Mouse (Mus musculus) adrenal gland, adult 8-10 months (tissue): Measurements from ENCODE around the gene Galnt14. TPM values are rescaled to one million over a fixed set of nuclear protein-coding genes. Genes with fewer than 3 reads are reported as not detected.

ENCODE experiments used
- DNase-seq: peaks from one replicate; pipeline ENCODE4 v3.0.0; 2022
- total RNA-seq, 4 experiments: library from RNA; stranded (reverse); gene quantifications; 2 replicates each; pipeline ENCODE4 v1.2.4; 2022

The Galnt14 gene
- total RNA-seq, 4 experiments from 2014 or later = 2.0 to 6.9 (median 4.1) TPM

DNA sequence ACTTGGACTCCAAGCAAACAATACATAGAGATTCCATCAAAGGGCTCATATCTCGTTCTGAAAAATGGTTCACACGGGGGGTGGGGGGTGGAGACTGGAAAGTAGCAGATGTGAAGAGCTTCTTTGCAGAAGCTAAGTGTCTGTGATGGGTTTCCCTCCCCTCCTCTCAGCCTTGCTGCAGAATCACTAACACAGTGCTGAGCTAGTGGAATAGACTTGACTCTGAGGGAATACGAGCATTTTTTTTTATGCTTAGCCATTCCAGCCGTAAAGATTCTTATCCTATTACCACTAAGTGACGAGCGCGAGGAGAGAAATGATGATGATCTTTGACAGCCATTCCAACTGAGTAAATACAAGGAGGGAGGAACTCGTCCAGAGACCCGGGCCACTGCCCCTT lies 142.0 kb downstream of the Galnt14 start:
- DNase-seq = no peak

DNA sequence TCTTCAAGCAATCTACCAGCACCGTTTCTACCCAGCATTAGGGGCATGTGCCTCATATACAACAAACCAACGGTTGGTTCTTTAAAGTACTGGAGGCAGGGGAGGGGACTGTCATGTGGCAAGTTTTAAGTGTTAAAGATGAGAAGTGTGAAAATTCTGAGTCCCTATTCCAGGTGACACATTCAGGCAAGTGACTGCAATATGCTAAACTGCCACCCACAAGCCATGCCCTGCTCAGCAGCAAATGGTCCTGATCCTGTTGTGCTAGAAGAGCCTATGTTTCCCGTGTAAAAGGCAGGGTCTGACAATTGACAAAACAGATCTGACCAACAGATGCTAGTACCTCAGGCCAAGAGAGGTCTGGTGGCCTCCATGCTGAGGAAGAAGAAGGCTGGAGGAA lies 149.1 kb downstream of the Galnt14 start:
- DNase-seq = no peak

DNA sequence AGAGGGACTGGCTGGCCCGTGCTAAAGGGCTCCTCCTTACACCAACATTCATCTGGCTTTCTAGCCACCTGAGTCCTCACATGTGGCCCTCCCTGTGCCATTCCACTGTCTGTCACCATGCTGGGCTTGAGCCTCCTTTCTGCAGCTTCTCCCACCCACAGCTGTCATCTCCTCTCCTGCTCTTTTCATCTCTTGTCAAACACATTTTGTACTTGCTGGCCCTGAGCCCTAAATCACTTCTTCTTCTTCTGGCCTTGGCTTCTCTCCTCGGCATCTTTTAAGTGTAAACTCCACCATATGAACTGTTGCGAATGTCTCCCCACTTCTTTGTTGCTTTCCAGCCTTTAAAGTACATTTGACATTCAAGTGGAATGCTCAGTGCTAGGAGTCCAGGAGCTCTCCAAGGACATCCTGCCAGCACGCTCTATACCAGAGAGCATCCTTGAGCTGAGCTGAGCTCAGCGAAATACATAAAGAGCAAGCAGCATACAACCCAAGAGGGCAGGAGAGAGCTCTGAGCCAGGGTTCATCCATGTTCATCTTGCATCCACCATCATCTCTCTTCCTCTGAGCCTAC lies 150.0 kb downstream of the Galnt14 start:
- DNase-seq = no peak

DNA sequence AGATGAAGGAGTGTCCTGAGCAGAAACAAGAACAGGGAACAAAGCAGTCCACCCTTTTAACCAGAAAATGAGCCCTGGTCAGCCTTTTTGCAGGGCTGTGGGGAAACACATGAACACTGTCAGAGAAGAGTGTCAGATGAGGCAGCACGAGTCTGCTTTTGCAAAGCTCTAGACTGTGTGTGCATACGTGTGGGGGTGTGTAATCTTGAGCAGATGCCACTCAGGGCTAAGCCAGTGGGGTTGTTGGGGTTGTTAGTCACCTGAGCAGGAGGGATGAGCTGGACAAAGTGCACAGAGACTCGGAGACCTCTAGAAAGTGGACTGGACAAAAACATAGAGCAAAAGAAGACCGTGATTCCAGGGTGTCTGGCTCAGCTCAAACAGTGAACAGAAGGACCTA lies 150.8 kb downstream of the Galnt14 start:
- no peak for DNase-seq

DNA sequence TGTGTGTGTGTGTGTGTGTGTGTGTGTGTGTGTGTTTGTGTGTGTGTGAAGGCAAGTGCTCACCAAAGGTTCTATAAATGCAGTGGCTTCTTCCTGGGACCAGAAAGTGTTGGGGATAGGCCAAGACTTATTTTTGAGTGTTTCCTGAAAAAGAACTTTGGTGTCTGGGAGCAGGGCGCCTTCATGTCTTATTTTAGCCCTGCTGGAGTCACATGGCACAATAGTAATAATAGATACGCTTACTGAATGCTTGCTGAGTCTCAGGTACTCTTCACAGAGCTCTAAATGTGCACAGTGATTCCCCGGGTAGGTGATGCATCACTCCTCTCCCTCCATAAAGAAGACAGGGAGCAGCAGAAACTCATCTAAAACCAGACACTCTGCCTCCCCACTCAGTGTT lies 153.2 kb downstream of the Galnt14 start:
- DNase-seq = no peak

DNA sequence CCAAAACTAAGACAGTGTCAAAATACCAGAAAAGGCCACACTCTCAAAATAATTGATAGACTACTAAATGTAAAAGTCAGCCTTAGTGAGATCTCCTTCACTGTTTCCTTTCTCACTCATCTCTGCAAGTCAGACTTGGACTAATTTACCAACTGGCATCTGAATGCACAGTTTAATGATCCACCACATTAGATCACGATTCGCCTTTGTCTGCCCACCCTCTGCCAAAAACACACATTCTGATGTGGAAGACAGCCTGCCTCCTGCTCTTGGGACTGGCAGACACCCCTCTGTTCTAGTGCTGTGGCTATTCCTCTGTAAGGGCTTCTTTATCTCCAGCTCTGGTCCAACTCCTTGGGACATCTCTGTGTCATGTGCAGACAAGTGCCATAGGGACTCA lies 153.8 kb downstream of the Galnt14 start:
- no peak for DNase-seq

DNA sequence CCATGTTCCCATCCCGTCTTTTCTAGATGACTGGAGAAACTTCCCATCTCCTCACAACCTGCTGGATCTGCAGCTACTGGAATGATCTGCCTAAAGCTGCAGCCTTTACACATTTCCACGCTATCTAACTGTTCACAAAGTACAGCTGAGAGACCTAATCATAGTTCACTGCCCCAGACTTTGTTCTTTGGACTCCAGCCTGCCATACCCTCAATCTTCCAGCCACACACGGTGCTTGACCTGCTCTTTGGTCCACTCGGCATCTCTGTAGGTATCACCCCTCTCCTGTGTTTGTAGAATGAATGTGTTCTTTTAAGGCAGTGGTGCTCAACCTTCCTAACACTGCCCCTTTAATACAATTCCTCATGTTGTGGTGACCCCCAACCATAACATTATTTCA lies 155.6 kb downstream of the Galnt14 start:
- DNase-seq = no peak

DNA sequence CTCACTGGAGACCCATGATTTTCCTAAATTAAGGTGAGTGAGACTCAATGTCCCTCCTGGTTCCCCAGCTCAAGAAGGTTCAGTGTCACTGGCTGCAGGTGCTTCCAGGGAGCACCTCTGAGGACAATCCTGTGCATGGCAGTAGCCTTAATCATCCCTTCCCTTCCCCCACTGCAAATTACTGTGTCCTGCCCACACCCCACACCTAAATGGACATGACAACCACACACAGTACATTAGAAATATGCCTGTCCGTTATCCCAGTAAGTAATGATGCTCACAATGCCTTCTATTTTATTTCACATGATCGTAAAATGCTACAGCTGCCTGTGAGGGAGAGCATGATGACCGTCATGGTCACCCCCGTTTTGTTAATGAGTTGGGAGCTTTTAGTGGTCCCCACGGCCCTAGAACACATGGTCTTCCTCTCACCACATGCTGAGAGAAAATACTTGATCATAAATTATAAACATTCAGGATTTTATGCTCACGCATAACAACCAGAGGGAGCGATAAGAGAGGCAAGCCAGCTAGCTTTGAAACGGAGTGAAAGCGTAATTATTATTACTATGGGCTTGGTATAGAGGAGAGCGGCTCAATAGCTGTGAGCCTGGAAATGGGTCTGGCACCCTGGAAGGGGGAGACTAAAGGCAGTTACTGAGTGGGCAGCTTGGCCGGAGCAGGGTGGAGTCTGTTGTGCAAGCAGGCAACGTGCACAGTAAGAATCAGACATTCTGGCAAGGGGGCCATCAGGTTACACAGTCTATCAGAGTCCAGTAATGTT lies 161.3 kb downstream of the Galnt14 start:
- DNase-seq = no peak

DNA sequence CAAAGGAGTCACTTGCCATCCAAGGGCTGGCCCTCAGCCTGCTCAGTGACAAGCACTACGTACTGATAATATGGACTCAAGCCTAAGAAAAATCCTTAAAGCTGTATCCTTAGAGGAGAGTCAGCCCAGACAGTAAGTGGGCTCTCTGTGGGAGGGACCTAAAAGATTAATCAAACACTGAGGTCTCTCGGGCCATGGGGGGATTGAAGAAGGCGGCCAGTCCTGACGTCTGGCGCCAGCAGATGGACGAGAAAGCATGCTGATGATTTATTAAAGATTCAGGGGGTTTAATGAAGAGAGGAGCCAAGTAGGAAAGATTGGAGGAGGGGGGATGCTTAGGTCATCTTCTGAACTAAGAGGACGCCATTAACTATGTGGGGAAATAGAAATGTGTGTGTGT lies 162.1 kb downstream of the Galnt14 start:
- DNase-seq = no peak

DNA sequence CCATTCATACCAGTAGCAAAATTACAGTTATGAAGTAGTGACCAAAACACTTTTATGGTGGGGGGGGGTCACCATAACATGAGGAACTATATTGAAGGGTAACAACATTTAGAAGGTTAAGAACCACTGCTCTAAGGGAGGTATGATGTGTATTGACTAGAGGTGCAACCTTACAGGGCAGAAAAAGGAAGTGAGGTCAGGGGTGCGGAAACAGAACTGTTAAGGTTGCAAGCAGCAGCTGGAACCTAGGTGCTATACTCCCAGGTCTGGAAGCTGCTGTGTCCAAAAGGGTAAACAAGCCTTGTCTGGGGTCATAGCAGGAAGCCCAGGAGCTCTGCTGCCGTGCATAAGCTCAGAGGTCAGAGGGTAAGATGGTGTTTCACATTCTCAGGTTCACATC lies 162.8 kb downstream of the Galnt14 start:
- DNase-seq = no peak

DNA sequence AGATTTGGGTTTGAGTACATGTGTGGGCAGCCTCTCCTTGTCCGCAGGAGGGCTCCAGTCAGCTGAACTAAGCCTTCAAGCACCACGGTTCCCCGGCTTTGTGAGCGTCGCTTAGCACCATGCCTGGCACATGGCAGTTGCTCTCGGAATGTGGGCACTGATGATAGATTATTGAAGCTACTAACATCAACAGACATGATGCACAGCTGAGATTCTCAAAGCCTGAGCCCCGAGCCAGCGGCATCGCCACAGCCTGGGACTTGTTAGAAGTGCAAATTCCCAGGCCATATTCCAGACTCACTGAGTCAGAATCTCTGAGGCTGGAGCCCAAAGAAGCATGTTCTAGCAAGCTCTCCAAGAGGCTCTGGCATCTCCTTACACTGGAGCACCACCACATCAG lies 168.3 kb downstream of the Galnt14 start:
- no peak for DNase-seq

DNA sequence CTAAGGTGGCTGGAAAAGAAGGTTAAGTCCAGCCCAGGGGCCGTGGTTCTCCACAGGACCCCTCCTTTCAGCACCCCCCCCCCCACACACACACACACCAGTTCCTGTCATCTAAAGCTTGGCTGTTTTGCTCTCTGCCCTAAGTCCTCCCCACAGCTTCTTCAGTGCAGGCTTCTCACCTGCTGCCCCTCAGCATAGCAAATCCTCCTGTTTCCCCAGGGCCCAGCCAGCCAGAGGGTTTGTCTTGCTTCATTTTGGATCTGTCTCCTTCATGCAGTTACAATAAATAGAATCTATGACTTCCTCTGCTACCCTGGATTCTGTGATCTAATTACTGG lies 169.1 kb downstream of the Galnt14 start:
- no peak for DNase-seq

DNA sequence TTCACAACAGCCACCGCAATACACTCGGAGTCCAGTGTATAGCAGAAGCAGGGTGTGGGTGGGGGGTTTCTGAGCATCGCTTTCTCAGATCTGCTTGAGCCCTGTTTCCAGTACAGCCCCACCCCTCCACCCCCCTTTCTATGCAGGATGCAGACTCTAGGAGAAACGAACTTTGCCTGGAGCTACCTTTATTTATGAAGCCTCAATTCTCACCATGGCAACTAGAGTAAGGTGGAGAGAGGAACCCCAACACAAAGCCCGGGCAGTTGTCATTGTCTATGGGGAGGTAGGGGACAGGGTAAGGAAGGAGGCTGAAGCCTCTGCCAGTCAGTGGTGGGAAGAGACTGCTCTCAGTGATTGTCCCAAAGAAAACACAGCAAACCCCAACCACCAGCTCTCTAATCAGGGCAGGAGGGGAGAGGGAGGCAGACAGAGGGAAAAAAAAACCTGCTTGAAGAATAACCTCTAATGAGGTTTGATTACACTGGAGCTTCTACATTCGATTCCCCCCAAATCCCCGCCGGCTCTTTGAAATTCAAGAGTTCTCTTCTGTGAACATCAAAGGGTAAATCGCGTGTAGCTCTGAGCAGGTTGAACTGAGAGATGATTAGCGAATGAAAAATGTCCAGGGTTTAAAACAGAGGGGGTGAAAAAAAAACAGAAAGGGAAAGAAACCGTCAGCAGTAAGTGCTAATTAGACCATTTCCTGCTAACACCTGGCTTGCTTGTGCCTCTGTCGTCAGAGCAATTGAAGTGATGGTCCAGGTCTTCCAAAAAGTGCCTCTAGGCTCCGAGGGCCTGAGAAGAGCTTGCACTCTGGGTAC lies 169.6 kb downstream of the Galnt14 start:
- no peak for DNase-seq

DNA sequence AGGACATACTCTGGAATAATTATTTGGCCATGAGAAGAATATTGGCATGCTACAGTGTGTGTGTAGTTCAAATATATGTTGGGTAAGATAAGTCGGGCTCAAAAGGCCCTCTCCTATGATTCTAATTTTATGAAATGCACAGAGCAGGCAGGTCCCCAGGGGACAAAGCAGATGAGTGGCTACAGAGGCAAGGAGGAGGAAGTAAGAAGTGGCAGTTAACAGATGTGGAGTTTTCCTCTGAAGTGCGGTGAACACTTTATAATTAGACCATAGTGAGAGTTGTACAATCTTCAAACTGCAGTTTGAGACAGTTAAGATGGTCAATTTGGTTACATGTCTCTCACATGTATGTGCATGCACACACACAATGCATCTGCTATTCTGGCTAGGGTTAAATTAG lies 178.4 kb downstream of the Galnt14 start:
- no peak for DNase-seq

DNA sequence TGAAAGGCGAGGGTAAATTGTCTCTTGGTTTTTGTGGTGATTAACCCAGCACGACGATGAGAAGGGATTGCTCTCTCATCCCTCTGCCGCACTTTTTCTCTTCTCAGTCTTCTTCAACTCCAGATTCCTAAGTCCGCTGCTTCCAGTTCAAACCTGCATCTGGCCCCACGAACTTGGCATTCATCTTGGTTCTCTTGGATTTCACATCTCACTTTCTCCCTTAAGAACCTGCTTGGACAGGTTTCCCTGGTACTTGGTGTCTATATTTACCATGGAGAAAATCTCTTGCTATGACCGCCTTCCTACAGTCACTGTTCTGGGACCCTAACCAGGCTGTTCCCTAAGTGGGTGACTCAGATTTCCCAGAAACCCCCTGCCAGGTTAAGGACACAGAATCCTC lies 188.1 kb downstream of the Galnt14 start:
- DNase-seq = no peak

DNA sequence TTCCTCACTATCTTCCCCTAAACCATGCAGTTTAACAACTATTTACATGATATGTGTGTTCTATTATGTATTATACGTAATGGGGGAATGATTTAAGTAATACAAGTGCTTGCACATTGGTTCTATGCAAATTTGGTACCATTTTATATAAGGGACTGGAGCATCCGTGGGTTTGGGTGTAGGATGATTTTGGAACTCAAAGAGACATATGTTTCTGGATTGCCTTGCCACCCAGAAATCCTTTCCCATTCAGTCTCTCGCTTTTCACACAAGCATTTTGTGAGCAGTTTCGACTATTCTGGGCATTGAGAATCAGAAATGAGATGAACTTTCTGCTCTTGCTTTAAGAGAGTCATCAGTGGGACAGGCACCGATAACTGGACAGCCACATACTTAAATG lies 190.9 kb downstream of the Galnt14 start:
- DNase-seq = no peak

DNA sequence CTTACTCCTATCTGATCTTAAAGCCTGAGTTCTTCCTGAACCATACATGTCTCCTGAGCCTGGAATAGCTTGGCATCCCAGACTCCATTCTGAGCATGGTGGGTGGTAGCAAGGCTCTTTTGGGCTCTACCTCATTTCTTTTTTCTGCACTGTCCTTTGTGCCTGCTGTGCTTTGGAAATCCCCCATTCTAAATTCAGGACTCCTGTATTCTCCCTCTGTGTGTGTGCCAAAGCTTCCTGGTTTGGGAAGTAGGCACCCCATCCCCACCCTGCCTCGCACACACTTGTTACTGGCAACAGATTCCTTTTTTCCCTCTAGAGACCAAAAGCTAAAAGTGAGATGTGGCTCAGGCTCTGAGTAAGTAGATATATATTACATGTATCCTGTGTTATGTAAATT lies 191.9 kb downstream of the Galnt14 start:
- no peak for DNase-seq

DNA sequence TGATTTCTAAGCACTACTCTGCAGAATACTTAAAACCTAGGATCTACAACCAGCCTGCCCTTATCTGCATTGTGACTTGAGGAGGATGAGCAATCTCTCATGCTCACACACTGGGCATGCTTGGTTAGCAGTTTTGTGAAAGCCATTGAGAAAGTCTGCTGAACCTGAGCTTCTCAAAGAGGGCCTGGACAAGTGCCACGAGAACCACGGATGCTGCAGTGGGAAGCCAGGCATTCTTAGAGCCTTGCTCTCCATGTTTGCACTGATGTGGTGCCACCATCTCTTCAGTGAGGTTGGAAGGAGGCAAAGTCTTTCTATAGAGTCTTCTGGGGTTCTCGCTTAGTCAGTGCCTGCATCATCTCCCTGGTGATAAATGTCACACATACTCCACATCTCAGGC lies 194.7 kb downstream of the Galnt14 start:
- no peak for DNase-seq

DNA sequence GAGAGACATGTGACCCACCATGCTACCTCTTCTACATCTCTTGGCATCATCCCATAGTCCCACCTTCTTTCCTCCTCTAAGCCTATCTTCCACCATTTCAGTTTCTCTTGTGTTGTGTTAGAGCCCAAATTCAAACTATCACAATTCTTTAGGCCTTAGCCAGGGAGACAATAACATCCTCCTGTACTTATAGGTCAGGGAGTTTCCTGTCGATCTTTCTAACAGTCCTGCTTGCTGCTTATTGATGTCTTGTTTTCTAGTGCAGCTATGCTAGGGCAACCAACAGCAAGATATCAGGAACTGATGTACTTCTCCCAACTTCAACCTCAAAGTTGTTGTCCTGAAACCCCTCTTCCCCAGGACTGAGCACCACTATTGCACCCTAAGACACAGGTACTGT lies 195.4 kb downstream of the Galnt14 start:
- no peak for DNase-seq

DNA sequence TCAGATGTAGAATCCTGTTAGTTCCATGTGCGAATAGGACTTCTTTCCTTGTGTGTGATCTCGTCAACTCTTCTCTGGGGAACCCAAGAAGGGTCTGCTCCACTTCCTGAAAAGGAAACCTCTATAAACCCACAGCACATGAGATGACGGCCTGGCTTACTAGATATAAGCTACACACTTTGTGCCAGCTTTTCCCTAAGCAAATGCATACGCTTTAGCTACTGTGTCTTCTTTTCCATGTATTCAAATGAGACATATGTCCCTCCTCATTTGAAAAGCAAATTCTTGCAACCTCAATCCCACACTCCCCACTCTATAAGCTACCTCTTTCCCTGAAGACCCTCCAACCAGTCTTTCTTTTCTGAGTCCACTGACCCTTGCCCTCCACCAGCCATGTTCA lies 196.0 kb downstream of the Galnt14 start:
- no peak for DNase-seq

DNA sequence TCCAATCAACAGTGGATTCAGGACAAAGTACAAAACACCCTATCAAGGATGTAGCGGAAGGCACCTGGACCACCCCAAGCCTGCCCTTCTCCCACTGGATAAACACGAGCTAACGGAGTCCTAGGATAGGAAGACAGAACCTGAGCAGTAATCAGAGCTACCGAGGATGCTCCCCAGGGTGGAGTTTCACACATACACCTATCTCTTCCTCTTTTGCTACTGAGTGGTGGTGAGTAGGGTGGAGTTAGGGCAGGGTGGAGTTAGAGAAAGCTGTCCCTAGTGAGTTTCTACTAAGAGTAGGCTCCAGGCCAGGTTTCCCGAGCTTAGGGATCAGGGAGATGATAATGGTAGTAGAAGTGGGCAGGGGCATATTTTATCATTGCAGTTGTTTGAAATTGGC lies 197.4 kb downstream of the Galnt14 start:
- DNase-seq = no peak

DNA sequence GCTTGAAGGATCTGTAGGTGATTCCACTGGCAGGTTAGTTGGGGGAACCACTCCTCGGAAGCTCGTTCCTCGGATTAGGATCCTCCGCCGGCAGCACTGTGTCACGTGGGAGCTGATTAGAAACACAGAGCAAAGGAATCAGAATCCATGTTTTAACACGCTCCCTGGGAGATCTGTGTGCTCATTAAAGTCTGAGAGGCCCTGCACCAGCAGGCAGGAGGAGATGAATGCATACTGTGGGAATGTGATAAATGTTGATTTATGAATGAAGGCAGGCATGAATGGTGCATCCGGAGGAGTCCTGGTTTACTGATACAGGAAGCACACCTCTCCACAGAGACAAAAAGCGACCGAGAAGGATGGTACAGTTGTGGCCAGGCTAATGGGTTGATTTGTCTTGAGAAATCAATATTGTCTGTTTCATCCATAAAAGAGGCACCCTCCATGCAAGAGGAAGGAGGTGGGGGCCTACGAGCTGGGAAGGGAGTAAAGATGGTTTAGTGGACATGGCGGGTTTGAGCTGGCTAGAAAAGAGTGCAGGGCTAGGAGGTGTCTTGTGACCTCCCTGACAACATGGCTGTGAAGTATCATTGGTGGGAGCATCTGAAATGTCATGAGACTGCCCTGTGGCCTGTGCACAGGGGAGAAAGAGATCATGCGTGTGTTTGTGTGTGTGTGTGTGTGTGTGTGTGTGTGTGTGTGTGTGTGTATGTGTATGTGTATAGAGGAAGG lies 202.3 kb downstream of the Galnt14 start:
- no peak for DNase-seq

DNA sequence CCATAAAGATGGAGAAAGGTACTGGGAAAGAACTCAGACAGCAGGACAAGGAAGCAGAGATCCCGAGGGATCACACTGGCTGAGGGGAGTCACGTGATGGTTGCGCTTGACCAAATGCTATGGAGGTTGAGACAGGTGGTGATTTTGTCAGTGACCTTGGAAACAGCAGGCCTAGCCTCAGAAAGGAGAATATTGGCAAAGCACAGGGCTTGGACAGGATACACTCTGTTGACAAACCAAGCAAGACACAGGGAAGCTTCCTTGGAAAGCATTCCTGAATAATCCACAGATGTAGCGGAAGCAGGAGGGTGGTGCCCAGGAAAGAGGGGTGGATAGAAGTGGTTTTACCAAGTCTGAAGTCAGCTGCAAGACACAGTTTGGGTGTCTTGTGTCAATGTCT lies 206.1 kb downstream of the Galnt14 start:
- DNase-seq = no peak
